Mouse (Mus musculus) lung, embryonic 14.5 days (tissue): ENCODE results near the gene Atad2b. TPM values are rescaled to one million over a fixed set of nuclear protein-coding genes. Genes with fewer than 3 reads are reported as not detected.
"Not testable (repeated sequence)": the region's sequence is repeated elsewhere in the genome, so short reads cannot be mapped to it uniquely, and the experiment has no call there.

Experiments used
- ATAC-seq: fragments of 200-750 bp; cut with Nextera tagmentation; 2 replicates; pipeline ENCODE4 v1.8.0; 2017; ENCODE audit warnings: mild to moderate bottlenecking, moderate TSS enrichment, moderate library complexity; ENCODE audit not compliant: insufficient read depth
- DNase-seq: peaks from one replicate; pipeline ENCODE4 v3.0.0-alpha.2; 2015
- H3K27ac ChIP-seq: fragments of 300-500 bp; sonication (generic); 2 replicates; pipeline ENCODE4 v1.5.1; 2014; ENCODE audit warnings: low read depth, mild to moderate bottlenecking, moderate library complexity
- H3K27me3 ChIP-seq: fragments of 300-500 bp; sonication (generic); 2 replicates; pipeline ENCODE4 v1.6.1; 2014; ENCODE audit warnings: low read length, control low read depth; ENCODE audit not compliant: insufficient read depth
- H3K36me3 ChIP-seq: fragments of 300-500 bp; sonication (generic); 2 replicates; pipeline ENCODE4 v1.6.1; 2014; ENCODE audit warnings: control low read depth; ENCODE audit not compliant: insufficient read depth
- H3K4me1 ChIP-seq: fragments of 300-500 bp; sonication (generic); 2 replicates; pipeline ENCODE4 v1.6.1; 2014; ENCODE audit warnings: antibody characterized with exemption, control low read depth; ENCODE audit not compliant: insufficient read depth
- H3K4me2 ChIP-seq: fragments of 300-500 bp; sonication (generic); 2 replicates; pipeline ENCODE4 v1.6.1; 2014; ENCODE audit warnings: mild to moderate bottlenecking
- H3K4me3 ChIP-seq: fragments of 300-500 bp; sonication (generic); 2 replicates; pipeline ENCODE4 v1.5.1; 2014; ENCODE audit warnings: low read depth, low read length
- H3K9ac ChIP-seq: fragments of 300-500 bp; sonication (generic); 2 replicates; pipeline ENCODE4 v1.6.1; 2014
- H3K9me3 ChIP-seq: fragments of 300-500 bp; sonication (generic); 2 replicates; pipeline ENCODE4 v1.6.1; 2016; ENCODE audit warnings: low read depth, low read length, control low read depth
- CTCF ChIP-seq: IDR thresholded peaks from 2 replicates; pipeline ENCODE4 v1.5.1; 2016; ENCODE audit warnings: antibody characterized with exemption, low read depth
- WGBS: fragments of 180-500 bp; shearing (Covaris S2); extraction: QIAGEN DNeasy Blood & Tissue Kit; methylation state at CpG from one replicate; pipeline ENCODE4 v1.1.7; 2014; 5-methylcytosine and 5-hydroxymethylcytosine counted together
- polyA plus RNA-seq: library from polyadenylated mRNA; unstranded; fragments of >200 nt; fragmentation: Nextera tagmentation; extraction: Ambion mirVana; gene quantifications from 2 replicates; pipeline ENCODE4 v1.2.1, GENCODE M21; 2014

Atad2b gene
- polyA plus RNA-seq, 1 experiment from 2014 or later = 20.4 TPM

GRCm38 (mm10) chr12:4908391-4908790 lies 8.8 kb upstream of the Atad2b start:
- WGBS = 85% methylated on average over 7 of the region's 7 CpGs
- H3K4me3 ChIP-seq = no peak overlapping the region
- TF ChIP-seq CTCF = no peak

GRCm38 (mm10) chr12:4910496-4910895 lies 6.7 kb upstream of the Atad2b start:
- not testable (repeated sequence) for DNase-seq, H3K4me1 ChIP-seq, H3K4me2 ChIP-seq, H3K27ac ChIP-seq, H3K4me3 ChIP-seq, H3K27me3 ChIP-seq, H3K36me3 ChIP-seq, H3K9me3 ChIP-seq, H3K9ac ChIP-seq, ATAC-seq
- 92% methylated on average over 1 of the region's 1 CpGs for WGBS

More at GRCm38 (mm10) chr12:4908391-4908790, 8.8 kb upstream of the Atad2b start:
- no peak overlapping the region for H3K27ac ChIP-seq
- no peaks in the 10 kb centered on the region for H3K9me3 ChIP-seq
- H3K9ac ChIP-seq = no peak overlapping the region
- H3K27me3 ChIP-seq = no peaks in the 10 kb centered on the region
- H3K4me1 ChIP-seq = no peaks in the 10 kb centered on the region
- ATAC-seq = no peak
- H3K36me3 ChIP-seq = 0 out of 2 replicates have a peak, but pooled peaks cover 3% of the 10 kb centered on the region
- no peak for DNase-seq
- no peak overlapping the region for H3K4me2 ChIP-seq

GRCm38 (mm10) chr12:4911716-4912115 lies 5.4 kb upstream of the Atad2b start:
- no peaks in the 10 kb centered on the region for H3K27me3 ChIP-seq
- H3K27ac ChIP-seq = no peak overlapping the region
- TF ChIP-seq CTCF = no peak
- H3K4me3 ChIP-seq = no peak overlapping the region
- H3K4me2 ChIP-seq = no peak overlapping the region
- ATAC-seq = no peak
- no peaks in the 10 kb centered on the region for H3K4me1 ChIP-seq
- H3K36me3 ChIP-seq = no peaks in the 10 kb centered on the region
- no peak for DNase-seq
- no peaks in the 10 kb centered on the region for H3K9me3 ChIP-seq
- no peak overlapping the region for H3K9ac ChIP-seq
- 76% methylated on average over 4 of the region's 4 CpGs for WGBS

GRCm38 (mm10) chr12:4914441-4914840 lies 2.7 kb upstream of the Atad2b start:
- H3K4me3 ChIP-seq = no peak overlapping the region
- no peak for DNase-seq
- no peaks in the 10 kb centered on the region for H3K4me1 ChIP-seq
- WGBS = 51% methylated on average over 3 of the region's 3 CpGs
- ATAC-seq = no peak
- H3K9me3 ChIP-seq = no peaks in the 10 kb centered on the region
- H3K36me3 ChIP-seq = no peaks in the 10 kb centered on the region
- no peak for TF ChIP-seq CTCF
- no peak overlapping the region for H3K4me2 ChIP-seq
- no peaks in the 10 kb centered on the region for H3K27me3 ChIP-seq
- H3K27ac ChIP-seq = no peak overlapping the region
- H3K9ac ChIP-seq = no peak overlapping the region

GRCm38 (mm10) chr12:4914944-4915343 lies 2.2 kb upstream of the Atad2b start:
- ATAC-seq (no peak), DNase-seq (no peak)
- Histone ChIP-seq H3K27me3 (no peaks in the 10 kb centered on the region), H3K36me3 (no peaks in the 10 kb centered on the region), H3K27ac (no peak overlapping the region), H3K4me1 (no peaks in the 10 kb centered on the region), H3K9ac (no peak overlapping the region), H3K4me2 (no peak overlapping the region), H3K9me3 (no peaks in the 10 kb centered on the region), H3K4me3 (no peak overlapping the region)
- WGBS = 77% methylated on average over 3 of the region's 3 CpGs
- TF ChIP-seq CTCF = no peak

GRCm38 (mm10) chr12:4917805-4918591 lies 845 bp downstream of the Atad2b start:
- peak overlapping the region; percentile 97 for H3K27ac ChIP-seq
- peak; percentile 74 for DNase-seq
- H3K9ac ChIP-seq = peak overlapping the region; percentile 99
- ATAC-seq = peak; percentile 49
- peak overlapping the region; percentile 91 for H3K4me3 ChIP-seq
- no peak for TF ChIP-seq CTCF
- peak overlapping the region; percentile 74 for H3K4me2 ChIP-seq
- no peaks in the 10 kb centered on the region for H3K27me3 ChIP-seq
- under 1% methylated on average over 48 of the region's 48 CpGs for WGBS
- no peaks in the 10 kb centered on the region for H3K36me3 ChIP-seq
- H3K4me1 ChIP-seq = no peaks in the 10 kb centered on the region
- H3K9me3 ChIP-seq = no peaks in the 10 kb centered on the region

- Histone ChIP-seq H3K9me3 (no peaks in the 10 kb centered on the region), H3K4me3 (no peak overlapping the region), H3K27me3 (no peaks in the 10 kb centered on the region), H3K4me1 (no peaks in the 10 kb centered on the region), H3K27ac (0 out of 2 replicates have a peak overlapping the region, but pooled peaks have one; percentile 33), H3K36me3 (peaks cover 3% of the 10 kb centered on the region; the same call in 1 of the 2 replicates), H3K4me2 (no peak overlapping the region), H3K9ac (no peak overlapping the region)
- DNase-seq = peak; percentile 30
- no peak for TF ChIP-seq CTCF
- WGBS = 60% methylated on average over 2 of the region's 2 CpGs
- no peak; the same call in 1 of the 2 replicates for ATAC-seq
These were observed 11.0 kb downstream of the Atad2b start for GRCm38 (mm10) chr12:4928197-4928596.
